Mouse (Mus musculus): ENCODE results near the gene Itpkb.

GRCm38 (mm10) chr1:180390746-180391574 is 60.7 kb downstream of the Itpkb start:
- TF ChIP-seq CTCF (conservative IDR thresholded peaks at IDR 0.05; ENCODE audit: insufficient read depth, insufficient read length, low read depth, low read length) (no peak), POLR2A (IDR thresholded peaks at IDR 0.05; ENCODE audit: low read depth, low read length) (no peak)
